Mouse (Mus musculus) ES-E14 (cell line): ENCODE measurements around the gene Cul5. TPM values are rescaled to one million over a fixed set of nuclear protein-coding genes. Genes with fewer than 3 reads are reported as not detected.
A peak's percentile ranks its signal among the peaks of the same experiment; 100 is the strongest.

Experiments used
- DNase-seq: peaks from one replicate; pipeline ENCODE4 v3.0.0-alpha.2; 2013; ENCODE audit warnings: low read depth, low spot score
- H3K27ac ChIP-seq: 2 replicates; pipeline ENCODE4 v1.5.1; 2012; ENCODE audit warnings: low read depth, mild to moderate bottlenecking, low read length, moderate library complexity, mixed read lengths; ENCODE audit not compliant: poor library complexity, insufficient read depth, severe bottlenecking
- H3K36me3 ChIP-seq: 2 replicates; pipeline ENCODE4 v1.6.1; 2012; ENCODE audit warnings: mild to moderate bottlenecking, low read length, moderate library complexity, mixed read lengths; ENCODE audit not compliant: control insufficient read depth, poor library complexity, insufficient read depth, severe bottlenecking
- H3K4me1 ChIP-seq, 2 experiments: fragments of 150-350 bp in 1 of 2; sonication (generic) in 1 of 2; 2 replicates each; pipeline ENCODE4 v1.6.1; 2012; ENCODE audit warnings: low read length in 2 of 2, mild to moderate bottlenecking in 1 of 2, mixed read lengths in 1 of 2; ENCODE audit not compliant: control insufficient read depth in 2 of 2, insufficient read depth in 2 of 2, poor library complexity in 1 of 2
- H3K4me3 ChIP-seq, 2 experiments: fragments of 150-350 bp in 1 of 2; sonication (generic) in 1 of 2; 2 replicates each; pipeline ENCODE4 v1.5.1; 2012; ENCODE audit warnings: low read length in 2 of 2, low read depth in 1 of 2, mild to moderate bottlenecking in 1 of 2, mixed read lengths in 1 of 2; ENCODE audit not compliant: insufficient read depth in 1 of 2, poor library complexity in 1 of 2, severe bottlenecking in 1 of 2
- H3K9ac ChIP-seq: 2 replicates; pipeline ENCODE4 v1.6.1; 2012; ENCODE audit warnings: low read depth, mild to moderate bottlenecking, low read length, mixed read lengths; ENCODE audit not compliant: poor library complexity, insufficient read depth, severe bottlenecking
- H3K9me3 ChIP-seq: fragments of 150-350 bp; sonication (generic); 2 replicates; pipeline ENCODE4 v1.6.1; 2012; ENCODE audit warnings: low read depth, mild to moderate bottlenecking, low read length; ENCODE audit not compliant: control insufficient read depth, insufficient read depth
- CHD2 ChIP-seq: IDR thresholded peaks from 2 replicates; pipeline ENCODE4 v1.6.1; 2014; ENCODE audit warnings: mild to moderate bottlenecking, low read depth, low read length, inconsistent platforms
- HCFC1 ChIP-seq: IDR thresholded peaks from 2 replicates; pipeline ENCODE4 v1.6.1; 2012; ENCODE audit warnings: low read length, inconsistent platforms, borderline replicate concordance; ENCODE audit not compliant: insufficient read depth
- MAFK ChIP-seq: IDR thresholded peaks from 2 replicates; pipeline ENCODE4 v1.6.1; 2014; ENCODE audit warnings: mild to moderate bottlenecking, low read depth, low read length, inconsistent platforms; ENCODE audit not compliant: insufficient read depth
- ZC3H11A ChIP-seq: IDR thresholded peaks from 2 replicates; pipeline ENCODE4 v1.6.1; 2012; ENCODE audit warnings: low read depth, mild to moderate bottlenecking, inconsistent platforms, low read length, borderline replicate concordance
- ZNF384 ChIP-seq: IDR thresholded peaks from 2 replicates; pipeline ENCODE4 v1.6.1; 2012; ENCODE audit warnings: low read depth, low read length, inconsistent platforms
- in situ Hi-C, 2 experiments: fragments of 600-800 bp; cut with MboI; formaldehyde crosslinking; loops; one replicate each; pipeline ENCODE4 v1.15.1; 2025; ENCODE audit warnings: low sequenced_read_pairs in 2 of 2, inconsistent platforms in 1 of 2; ENCODE audit not compliant: unreplicated experiment in 2 of 2
- total RNA-seq: library from RNA; depleted of rRNA; stranded (reverse); fragments of 300-350 nt; gene quantifications from 2 replicates; pipeline ENCODE4 v1.2.3, GENCODE M21; 2012

Cul5 gene
- total RNA-seq, 1 experiment, result 42.6 TPM

GRCm38 (mm10) chr9:53700496-53700895 lies 30.7 kb upstream of the Cul5 start:
- TF ChIP-seq ZC3H11A (no peak), HCFC1 (no peak), CHD2 (no peak), MAFK (no peak), ZNF384 (no peak)
- Histone ChIP-seq H3K27ac (no peak overlapping the region), H3K9ac (no peak overlapping the region), H3K4me1 (no peaks in the 10 kb centered on the region), H3K9me3 (no peaks in the 10 kb centered on the region), H3K4me3 (no peak overlapping the region), H3K36me3 (no peaks in the 10 kb centered on the region)
- DNase-seq, result no peak
- in situ Hi-C loops, result no loop called here

DNA sequence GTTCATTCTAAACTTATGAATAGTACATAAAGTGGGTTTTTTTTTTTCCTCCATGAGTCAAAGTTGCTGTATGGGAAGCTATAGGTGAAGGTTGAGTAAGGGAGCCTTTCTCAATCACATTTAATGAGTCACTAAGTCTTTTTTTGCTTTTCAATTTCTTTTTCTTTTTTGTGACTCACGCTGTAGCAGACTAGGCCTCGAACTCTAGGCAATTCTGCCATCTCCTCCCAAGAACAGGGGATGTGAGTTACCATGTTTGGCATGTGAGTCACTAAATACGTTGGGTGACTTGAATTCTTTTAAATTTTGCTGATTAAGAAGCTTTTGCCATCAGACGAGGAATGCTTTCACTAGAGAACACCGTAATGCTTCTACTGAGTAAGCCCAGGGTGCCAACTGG lies 26.0 kb upstream of the Cul5 start:
- Histone ChIP-seq H3K4me3 (no peak overlapping the region), H3K9me3 (no peaks in the 10 kb centered on the region), H3K4me1 (peaks cover 6% of the 10 kb centered on the region in 2 experiments), H3K9ac (no peak overlapping the region), H3K36me3 (no peaks in the 10 kb centered on the region), H3K27ac (no peak overlapping the region)
- in situ Hi-C loops, result no loop called here
- DNase-seq, result no peak
- TF ChIP-seq MAFK (no peak), ZNF384 (no peak), CHD2 (no peak)

DNA sequence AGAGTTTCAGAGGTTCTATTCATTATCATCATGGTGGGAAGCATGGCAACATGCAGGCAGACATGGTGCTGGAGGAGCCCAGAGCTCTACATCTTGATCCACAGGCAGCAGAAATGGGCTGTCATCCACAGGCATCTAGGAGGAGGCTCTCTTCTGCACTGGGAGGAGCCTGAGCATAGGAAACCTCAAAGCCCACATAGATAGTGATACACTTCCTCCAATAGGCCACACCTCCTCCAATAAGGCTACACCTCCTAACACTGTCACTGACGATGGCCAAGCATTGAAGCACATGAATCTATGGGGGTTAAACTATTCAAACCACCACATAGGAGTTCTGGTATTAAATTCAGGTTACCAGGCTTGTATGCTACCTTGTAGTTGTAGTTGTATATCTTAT lies 23.9 kb upstream of the Cul5 start:
- DNase-seq, result no peak

GRCm38 (mm10) chr9:53691745-53692670 lies 22.2 kb upstream of the Cul5 start:
- TF ChIP-seq ZNF384, result peak; percentile 91
- no peak for TF ChIP-seq CHD2
- no peak for TF ChIP-seq HCFC1
- no peak for TF ChIP-seq MAFK
- TF ChIP-seq ZC3H11A, result no peak
- Histone ChIP-seq H3K36me3 (no peaks in the 10 kb centered on the region), H3K4me1 (peaks cover 6 to 8% of the 10 kb centered on the region in 2 experiments), H3K9ac (no peak overlapping the region), H3K9me3 (no peaks in the 10 kb centered on the region), H3K27ac (no peak overlapping the region), H3K4me3 (no peak overlapping the region; a peak in 1 of 4 replicates)
- no peak for DNase-seq
- in situ Hi-C loops, result no loop called here

More for the DNA sequence above, 23.9 kb upstream of the Cul5 start:
- H3K4me1 ChIP-seq, result peaks cover 6 to 8% of the 10 kb centered on the region in 2 experiments
- in situ Hi-C loops, result no loop called here
- no peak overlapping the region for H3K9ac ChIP-seq
- H3K27ac ChIP-seq, result no peak overlapping the region
- no peaks in the 10 kb centered on the region for H3K36me3 ChIP-seq
- no peak for TF ChIP-seq ZC3H11A
- no peak for TF ChIP-seq HCFC1
- TF ChIP-seq MAFK, result no peak
- TF ChIP-seq ZNF384, result no peak
- no peak for TF ChIP-seq CHD2
- H3K4me3 ChIP-seq, result no peak overlapping the region
- H3K9me3 ChIP-seq, result no peaks in the 10 kb centered on the region

- Histone ChIP-seq H3K9ac (no peak overlapping the region), H3K36me3 (no peaks in the 10 kb centered on the region), H3K9me3 (no peaks in the 10 kb centered on the region), H3K27ac (no peak overlapping the region; the same call in 1 of the 2 replicates), H3K4me1 (no peaks in the 10 kb centered on the region; a peak in 1 of 4 replicates), H3K4me3 (no peak overlapping the region)
- in situ Hi-C loops, result no loop called here
- TF ChIP-seq ZC3H11A (no peak), CHD2 (no peak), ZNF384 (no peak), HCFC1 (no peak), MAFK (no peak)
- DNase-seq, result peak; percentile 56
These were observed 11.0 kb upstream of the Cul5 start for GRCm38 (mm10) chr9:53680851-53681250.
